In the genomic region with DNA sequence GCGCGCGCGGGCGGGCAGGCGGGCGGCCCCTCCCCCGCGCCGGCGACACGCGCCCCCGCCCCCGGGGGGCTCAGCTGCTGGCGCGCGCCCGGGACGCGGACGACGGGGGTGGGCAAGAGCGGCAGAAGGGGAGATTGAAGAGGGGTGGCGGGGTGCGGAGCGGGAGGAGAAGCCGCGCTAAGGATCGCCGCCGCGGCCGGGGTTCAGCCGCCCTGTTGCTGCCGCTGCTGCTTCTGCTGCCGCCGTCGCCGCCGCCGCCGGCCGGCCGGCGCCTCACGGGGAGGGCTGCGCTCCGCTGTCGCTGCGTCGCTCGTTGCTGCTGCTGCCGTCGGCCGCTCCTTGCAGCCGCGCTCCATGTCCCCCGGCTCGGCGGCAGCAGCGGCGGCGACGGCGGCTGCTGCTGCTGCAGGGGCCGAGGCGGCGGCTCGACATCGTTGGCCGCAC, we compare ENCODE assay signal across 8 mouse cellular contexts. TPM values are rescaled to one million over a fixed set of nuclear protein-coding genes. Genes with fewer than 3 reads are reported as not detected.
DNase-seq lines count a peak whose midpoint lies in the region; ATAC-seq and TF ChIP-seq lines count a peak whose summit lies in the region.

No protein-coding gene starts in this region.

- no peak for TF ChIP-seq EP300 in liver, embryonic 14.5 days (IDR thresholded peaks at IDR 0.05; ENCODE audit: low read depth)

- H3K36me3 ChIP-seq in lung, embryonic 14.5 days (ENCODE audit: insufficient read depth), result no peaks in the 10 kb centered on the region
- no peaks in the 10 kb centered on the region for H3K36me3 ChIP-seq in forebrain, embryonic 15.5 days
- no peaks in the 10 kb centered on the region for H3K36me3 ChIP-seq in liver, embryonic 14.5 days (replicated peaks; ENCODE audit: control insufficient read depth, insufficient read depth, low read depth)
- no peaks in the 10 kb centered on the region for H3K36me3 ChIP-seq in stomach, embryonic 15.5 days

- TF ChIP-seq CTCF in lung, embryonic 14.5 days (IDR thresholded peaks at IDR 0.05; ENCODE audit: low read depth), result no peak
- no peak for TF ChIP-seq CTCF in liver, embryonic 14.5 days (IDR thresholded peaks at IDR 0.05; ENCODE audit: low read depth)

- H3K4me2 ChIP-seq in lung, embryonic 14.5 days, result peak overlapping the region; percentile 99
- H3K4me2 ChIP-seq in forebrain, embryonic 15.5 days (replicated peaks), result peak overlapping the region; percentile 92
- peak overlapping the region; percentile 76 for H3K4me2 ChIP-seq in liver, embryonic 14.5 days (ENCODE audit: low read depth)
- peak overlapping the region; percentile 99 for H3K4me2 ChIP-seq in stomach, embryonic 15.5 days

- under 1% methylated on average over 49 of the region's 72 CpGs for WGBS in lung, embryonic 14.5 days
- under 1% methylated on average over 42 of the region's 72 CpGs for WGBS in forebrain, embryonic 15.5 days
- 0% methylated on average over 41 of the region's 72 CpGs for WGBS in liver, embryonic 14.5 days (ENCODE audit: insufficient replicate concordance)
- under 1% methylated on average over 40 of the region's 72 CpGs for WGBS in stomach, embryonic 15.5 days

- no peak overlapping the region for H3K9ac ChIP-seq in lung, embryonic 14.5 days
- peak overlapping the region; percentile 81 for H3K9ac ChIP-seq in forebrain, embryonic 15.5 days (replicated peaks)
- no peak overlapping the region for H3K9ac ChIP-seq in liver, embryonic 14.5 days (replicated peaks)
- peak overlapping the region; percentile 16; the same call in 1 of the 2 replicates for H3K9ac ChIP-seq in stomach, embryonic 15.5 days

- peak; percentile 44 for ATAC-seq in lung, embryonic 14.5 days (ENCODE audit: insufficient read depth)
- ATAC-seq in forebrain, embryonic 15.5 days (replicated peaks), result no peak; the same call in 1 of the 2 replicates
- ATAC-seq in liver, embryonic 14.5 days (ENCODE audit: insufficient read depth), result peak; percentile 22; the same call in 1 of the 2 replicates
- ATAC-seq in stomach, embryonic 15.5 days (ENCODE audit: insufficient read depth, low FRiP score, low read depth), result no peak

- peaks cover 24% of the 10 kb centered on the region for H3K27me3 ChIP-seq in lung, embryonic 14.5 days (ENCODE audit: insufficient read depth, low read length)
- H3K27me3 ChIP-seq in forebrain, embryonic 15.5 days, result peaks cover 7% of the 10 kb centered on the region; the same call in 1 of the 2 replicates
- H3K27me3 ChIP-seq in liver, embryonic 14.5 days (ENCODE audit: control insufficient read depth, insufficient read depth, low read length), result peaks cover 44% of the 10 kb centered on the region
- H3K27me3 ChIP-seq in stomach, embryonic 15.5 days (replicated peaks), result peaks cover 14% of the 10 kb centered on the region

- peaks cover 3% of the 10 kb centered on the region for H3K4me1 ChIP-seq in lung, embryonic 14.5 days (ENCODE audit: insufficient read depth)
- H3K4me1 ChIP-seq in forebrain, embryonic 15.5 days, result peaks cover 27% of the 10 kb centered on the region
- peaks cover 0 to 5% of the 10 kb centered on the region in 2 experiments; a peak in 2 of 4 replicates for H3K4me1 ChIP-seq in liver, embryonic 14.5 days (replicated peaks; ENCODE audit: control insufficient read depth in 2 of 2, insufficient read depth in 2 of 2, low read length in 1 of 2)
- H3K4me1 ChIP-seq in stomach, embryonic 15.5 days, result peaks cover 9% of the 10 kb centered on the region; the same call in 1 of the 2 replicates

- DNase-seq in cerebellum, postnatal 10 days, result peak; percentile 60 to 62
- DNase-seq in cerebellum, adult 9-10 months, result no peak
- peak; percentile 55 for DNase-seq in lung, embryonic 14.5 days
- DNase-seq in lung, postnatal 25 days (ENCODE audit: low spot score), result no peak
- peak in 1 of 3 experiments; percentile 7 for DNase-seq in liver, embryonic 14.5 days (ENCODE audit: low read depth in 3 of 3, low spot score in 3 of 3)
- no peak for DNase-seq in urinary bladder, adult 18-20 months (ENCODE audit: low spot score in 2 of 2)

- H3K9me3 ChIP-seq in lung, embryonic 14.5 days (ENCODE audit: low read depth, low read length), result no peaks in the 10 kb centered on the region
- no peaks in the 10 kb centered on the region for H3K9me3 ChIP-seq in forebrain, embryonic 15.5 days
- H3K9me3 ChIP-seq in liver, embryonic 14.5 days (ENCODE audit: control insufficient read depth, low read length), result no peaks in the 10 kb centered on the region
- no peaks in the 10 kb centered on the region for H3K9me3 ChIP-seq in stomach, embryonic 15.5 days

- H3K4me3 ChIP-seq in lung, embryonic 14.5 days (ENCODE audit: low read depth, low read length), result peak overlapping the region; percentile 53
- H3K4me3 ChIP-seq in forebrain, embryonic 15.5 days, result peak overlapping the region; percentile 90
- H3K4me3 ChIP-seq in liver, embryonic 14.5 days (ENCODE audit: insufficient read depth in 1 of 2, low read depth in 2 of 2, low read length in 2 of 2), result peak overlapping the region; percentile 30 to 55
- H3K4me3 ChIP-seq in stomach, embryonic 15.5 days (replicated peaks), result peak overlapping the region; percentile 67

- no peak overlapping the region for H3K27ac ChIP-seq in lung, embryonic 14.5 days (ENCODE audit: low read depth)
- peak overlapping the region; percentile 96 for H3K27ac ChIP-seq in forebrain, embryonic 15.5 days (replicated peaks)
- no peak overlapping the region for H3K27ac ChIP-seq in liver, embryonic 14.5 days
- peak overlapping the region; percentile 81 for H3K27ac ChIP-seq in stomach, embryonic 15.5 days

RNA-seq across cellular contexts. Expression of a gene that starts 0.3 kb away (rescaled TPM):
- 10.7 and 11.1 TPM in 2 replicates for polyA plus RNA-seq in lung, embryonic 14.5 days (2014; fragmentation: Nextera tagmentation; extraction: Ambion mirVana)
- polyA plus RNA-seq in forebrain, embryonic 15.5 days (2015; fragmentation: Nextera tagmentation; extraction: Ambion mirVana), result 25.5 and 26.8 TPM in 2 replicates
- 2.1 and 2.2 TPM in 2 replicates for polyA plus RNA-seq in liver, embryonic 14.5 days (2012; rRNA removed)
- polyA plus RNA-seq in liver, embryonic 14.5 days (2014; fragmentation: Nextera tagmentation; extraction: Ambion mirVana), result 0.98 and 1.7 TPM in 2 replicates
- polyA plus RNA-seq in stomach, embryonic 15.5 days (2015; fragmentation: Nextera tagmentation; extraction: Ambion mirVana), result 10.9 and 11.1 TPM in 2 replicates

Comparison
In these comparisons a context has a peak if more than half of its experiments do, and no peak if none do; other contexts are left out.
1. DNase-seq: peak in cerebellum, postnatal 10 days (2 of 2) and lung, embryonic 14.5 days (single experiment); none in cerebellum, adult 9-10 months (single experiment), lung, postnatal 25 days (single experiment) and urinary bladder, adult 18-20 months (0 of 2).
2. ATAC-seq: peak in lung, embryonic 14.5 days (single experiment) and liver, embryonic 14.5 days (single experiment); none in forebrain, embryonic 15.5 days (single experiment) and stomach, embryonic 15.5 days (single experiment).
3. H3K27ac ChIP-seq: peak in forebrain, embryonic 15.5 days (single experiment) and stomach, embryonic 15.5 days (single experiment); none in lung, embryonic 14.5 days (single experiment) and liver, embryonic 14.5 days (single experiment).
4. H3K9ac ChIP-seq: peak in forebrain, embryonic 15.5 days (single experiment) and stomach, embryonic 15.5 days (single experiment); none in lung, embryonic 14.5 days (single experiment) and liver, embryonic 14.5 days (single experiment).
5. Peak in every context shown above with its lines, with median percentiles within 50 percentile points of each other: H3K4me2 ChIP-seq and H3K4me3 ChIP-seq.